In genomic region chr10:76816436-76816835, GRCm38 (mm10) we compare ENCODE assay signal across 11 mouse cellular contexts.
DNase-seq lines count a peak whose midpoint lies in the region; ATAC-seq and TF ChIP-seq lines count a peak whose summit lies in the region.
"Had no signal": no experiment of that assay in that cellular context is flagged by ENCODE, and none has a peak within 500 bp of the region (broad histone marks: within the 10 kb centered on the region; RNA-seq: fewer than 3 reads in every experiment).

No protein-coding gene starts in this region.

- no peak for TF ChIP-seq CTCF in midbrain, postnatal 0 days (IDR thresholded peaks at IDR 0.05)

- no peak for ATAC-seq in kidney, embryonic 16.5 days (ENCODE audit: low FRiP score, low TSS enrichment)
- ATAC-seq in kidney, embryonic 14.5 days (ENCODE audit: low FRiP score, low TSS enrichment) = no peak
- no peak for ATAC-seq in forebrain, embryonic 13.5 days
- peak; percentile 63; the same call in 1 of the 2 replicates for ATAC-seq in midbrain, postnatal 0 days (ENCODE audit: low FRiP score)

- no peak overlapping the region for H3K27ac ChIP-seq in kidney, embryonic 16.5 days (ENCODE audit: low read length)
- H3K27ac ChIP-seq in kidney, embryonic 14.5 days (ENCODE audit: low read depth, low read length) = no peak overlapping the region
- no peak overlapping the region for H3K27ac ChIP-seq in forebrain, embryonic 13.5 days
- H3K27ac ChIP-seq in midbrain, postnatal 0 days (ENCODE audit: low read depth, low read length) = peak overlapping the region; percentile 43
- H3K27ac ChIP-seq: heart, adult 2 months had no signal

- H3K4me2 ChIP-seq in kidney, embryonic 16.5 days (replicated peaks; ENCODE audit: low read depth, low read length) = no peak overlapping the region
- H3K4me2 ChIP-seq in kidney, embryonic 14.5 days (replicated peaks; ENCODE audit: low read depth, low read length) = no peak overlapping the region
- no peak overlapping the region for H3K4me2 ChIP-seq in forebrain, embryonic 13.5 days
- H3K4me2 ChIP-seq in midbrain, postnatal 0 days (ENCODE audit: low read depth, low read length, poor library complexity, severe bottlenecking) = no peak overlapping the region

- H3K9me3 ChIP-seq in kidney, embryonic 16.5 days (ENCODE audit: low read length) = no peaks in the 10 kb centered on the region
- no peaks in the 10 kb centered on the region for H3K9me3 ChIP-seq in kidney, embryonic 14.5 days (ENCODE audit: control insufficient read depth, low read length)
- no peaks in the 10 kb centered on the region for H3K9me3 ChIP-seq in forebrain, embryonic 13.5 days (replicated peaks)
- H3K9me3 ChIP-seq in midbrain, postnatal 0 days (ENCODE audit: low read length) = no peaks in the 10 kb centered on the region

- H3K36me3 ChIP-seq in kidney, embryonic 16.5 days (ENCODE audit: insufficient read depth, low read length) = no peaks in the 10 kb centered on the region
- no peaks in the 10 kb centered on the region for H3K36me3 ChIP-seq in kidney, embryonic 14.5 days (ENCODE audit: control insufficient read depth, insufficient read depth, low read length)
- no peaks in the 10 kb centered on the region for H3K36me3 ChIP-seq in forebrain, embryonic 13.5 days (ENCODE audit: poor library complexity, severe bottlenecking)
- no peaks in the 10 kb centered on the region for H3K36me3 ChIP-seq in midbrain, postnatal 0 days (ENCODE audit: insufficient read depth, low read length)

- H3K4me3 ChIP-seq in kidney, embryonic 16.5 days (ENCODE audit: low read length) = no peak overlapping the region
- no peak overlapping the region for H3K4me3 ChIP-seq in kidney, embryonic 14.5 days (ENCODE audit: low read length)
- H3K4me3 ChIP-seq in forebrain, embryonic 13.5 days = no peak overlapping the region
- no peak overlapping the region for H3K4me3 ChIP-seq in midbrain, postnatal 0 days (ENCODE audit: low read depth, low read length)
- H3K4me3 ChIP-seq: heart, adult 2 months had no signal

- peaks cover 3% of the 10 kb centered on the region; the same call in 1 of the 2 replicates for H3K4me1 ChIP-seq in kidney, embryonic 16.5 days (ENCODE audit: insufficient read depth, low read length)
- no peaks in the 10 kb centered on the region for H3K4me1 ChIP-seq in kidney, embryonic 14.5 days (ENCODE audit: control insufficient read depth, insufficient read depth, low read length)
- peaks cover 9% of the 10 kb centered on the region for H3K4me1 ChIP-seq in forebrain, embryonic 13.5 days
- H3K4me1 ChIP-seq in midbrain, postnatal 0 days (ENCODE audit: insufficient read depth, low read length) = 0 out of 2 replicates have a peak, but pooled peaks cover 6% of the 10 kb centered on the region

- H3K27me3 ChIP-seq in kidney, embryonic 16.5 days (ENCODE audit: insufficient read depth, low read length) = no peaks in the 10 kb centered on the region
- no peaks in the 10 kb centered on the region for H3K27me3 ChIP-seq in kidney, embryonic 14.5 days (ENCODE audit: control insufficient read depth, insufficient read depth, low read length)
- no peaks in the 10 kb centered on the region for H3K27me3 ChIP-seq in forebrain, embryonic 13.5 days
- H3K27me3 ChIP-seq in midbrain, postnatal 0 days (ENCODE audit: insufficient read depth, low read length) = no peaks in the 10 kb centered on the region

- 0 out of 2 replicates have a peak overlapping the region, but pooled peaks have one; percentile 44 for H3K9ac ChIP-seq in kidney, embryonic 16.5 days (replicated peaks; ENCODE audit: low read length)
- H3K9ac ChIP-seq in kidney, embryonic 14.5 days (ENCODE audit: low read depth, low read length) = no peak overlapping the region
- H3K9ac ChIP-seq in forebrain, embryonic 13.5 days = 0 out of 2 replicates have a peak overlapping the region, but pooled peaks have one; percentile 21
- peak overlapping the region; percentile 29; the same call in 1 of the 2 replicates for H3K9ac ChIP-seq in midbrain, postnatal 0 days (replicated peaks; ENCODE audit: low read length, poor library complexity, severe bottlenecking)

- DNase-seq in cerebellum, adult 9-11 months = peak; percentile 72
- no peak for DNase-seq in midbrain, postnatal 0 days (ENCODE audit: low spot score)
- DNase-seq in left cerebral cortex, adult 9 months (ENCODE audit: low spot score in 2 of 2) = no peak
- no peak for DNase-seq in lung, adult 18-20 months
- DNase-seq in c-Kit-positive CD71-positive TER-119-positive erythroid progenitor cells, embryonic 14.5 days (ENCODE audit: low spot score) = no peak
- DNase-seq: heart, adult 2 months; kidney, postnatal 4 days; lung, postnatal 10 days had no signal

- WGBS in kidney, embryonic 16.5 days = 42% methylated on average over 7 of the region's 7 CpGs
- WGBS in kidney, embryonic 14.5 days = 33% methylated on average over 7 of the region's 7 CpGs
- WGBS in forebrain, embryonic 13.5 days = 25% methylated on average over 7 of the region's 7 CpGs
- WGBS in midbrain, postnatal 0 days = 14% methylated on average over 7 of the region's 7 CpGs
